Comparison of ENCODE assay signal across 18 mouse cellular contexts in the genomic region with DNA sequence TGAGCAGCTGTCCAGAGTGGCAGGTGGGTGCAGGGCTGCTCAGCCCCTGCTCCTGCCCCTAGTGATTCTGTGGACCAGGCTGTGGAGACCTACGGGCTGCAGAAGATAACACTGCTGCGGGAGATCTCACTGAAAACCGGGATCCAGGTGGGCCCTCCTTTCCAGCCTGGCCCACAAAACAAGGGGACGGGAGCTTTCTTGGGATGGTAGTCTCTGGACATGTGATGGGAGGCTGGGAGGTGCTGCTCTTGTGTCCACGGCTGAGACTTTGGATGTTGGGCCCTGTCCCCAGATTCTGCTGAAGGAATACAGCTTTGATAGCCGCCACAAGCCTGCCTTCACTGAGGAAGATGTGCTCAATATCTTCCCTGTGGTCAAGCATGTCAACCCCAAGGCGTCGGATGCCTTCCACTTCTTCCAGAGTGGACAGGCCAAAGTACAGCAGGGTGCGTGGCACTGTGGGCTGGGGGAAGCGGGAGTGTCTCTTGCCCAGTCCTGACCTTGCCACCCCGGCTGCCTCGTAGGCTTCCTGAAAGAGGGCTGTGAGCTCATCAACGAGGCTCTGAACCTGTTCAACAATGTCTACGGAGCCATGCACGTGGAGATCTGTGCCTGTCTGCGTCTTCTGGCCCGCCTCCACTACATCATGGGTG. TPM values are rescaled to one million over a fixed set of nuclear protein-coding genes. Genes with fewer than 3 reads are reported as not detected.
DNase-seq lines count a peak whose midpoint lies in the region; ATAC-seq lines count a peak whose summit lies in the region.
"Had no signal": no experiment of that assay in that cellular context is flagged by ENCODE, and none has a peak within 500 bp of the region (broad histone marks: within the 10 kb centered on the region; RNA-seq: fewer than 3 reads in every experiment).

No protein-coding gene starts in this region.

- no peak overlapping the region for H3K27ac ChIP-seq in intestine, embryonic 14.5 days (ENCODE audit: low read depth)
- no peak overlapping the region for H3K27ac ChIP-seq in intestine, embryonic 15.5 days
- H3K27ac ChIP-seq: embryonic facial prominence, embryonic 12.5 days; forebrain, embryonic 15.5 days; hindbrain, embryonic 15.5 days had no signal

- H3K9me3 ChIP-seq in intestine, embryonic 14.5 days (ENCODE audit: control insufficient read depth, low read length), result no peaks in the 10 kb centered on the region
- H3K9me3 ChIP-seq in intestine, embryonic 15.5 days, result no peaks in the 10 kb centered on the region
- H3K9me3 ChIP-seq: embryonic facial prominence, embryonic 12.5 days; forebrain, embryonic 15.5 days; heart, embryonic 12.5 days; hindbrain, embryonic 15.5 days had no signal

- no peak overlapping the region for H3K9ac ChIP-seq in intestine, embryonic 14.5 days (ENCODE audit: low read length)
- H3K9ac ChIP-seq in intestine, embryonic 15.5 days, result no peak overlapping the region
- H3K9ac ChIP-seq: embryonic facial prominence, embryonic 12.5 days; forebrain, embryonic 15.5 days; heart, embryonic 12.5 days; hindbrain, embryonic 15.5 days had no signal

- no peaks in the 10 kb centered on the region for H3K4me1 ChIP-seq in intestine, embryonic 14.5 days (replicated peaks; ENCODE audit: control insufficient read depth, insufficient read depth, low read length)
- H3K4me1 ChIP-seq in intestine, embryonic 15.5 days (replicated peaks), result no peaks in the 10 kb centered on the region
- H3K4me1 ChIP-seq: embryonic facial prominence, embryonic 12.5 days; forebrain, embryonic 15.5 days; heart, embryonic 12.5 days; hindbrain, embryonic 15.5 days had no signal

- DNase-seq in cerebellum, adult 9-11 months, result peak; percentile 2
- DNase-seq in cerebellum, postnatal 14 days, result no peak
- DNase-seq in intestine, embryonic 14.5 days (ENCODE audit: low spot score), result peak; percentile 46
- peak; percentile 3 for DNase-seq in right cerebral cortex, postnatal 25 days
- DNase-seq in right cerebral cortex, postnatal 4 days, result no peak
- DNase-seq in yolk sac, embryonic 10.5 days (ENCODE audit: low spot score), result no peak
- DNase-seq: cerebellum, adult 18-20 months; cerebellum, postnatal 10 days; heart, adult 18-20 months; heart, postnatal 36 days had no signal

- H3K27me3 ChIP-seq in intestine, embryonic 14.5 days (replicated peaks; ENCODE audit: control insufficient read depth, insufficient read depth, low read length), result no peaks in the 10 kb centered on the region
- H3K27me3 ChIP-seq in intestine, embryonic 15.5 days (replicated peaks), result no peaks in the 10 kb centered on the region
- H3K27me3 ChIP-seq: CH12.LX; embryonic facial prominence, embryonic 12.5 days; forebrain, embryonic 15.5 days; heart, embryonic 12.5 days; hindbrain, embryonic 15.5 days; Patski had no signal

- H3K4me3 ChIP-seq in intestine, embryonic 14.5 days (ENCODE audit: low read depth, low read length), result no peak overlapping the region
- H3K4me3 ChIP-seq in intestine, embryonic 15.5 days (replicated peaks), result no peak overlapping the region
- H3K4me3 ChIP-seq: embryonic facial prominence, embryonic 12.5 days; forebrain, embryonic 15.5 days; heart, embryonic 12.5 days; hindbrain, embryonic 15.5 days had no signal

- WGBS in intestine, embryonic 14.5 days, result 94% methylated on average over 17 of the region's 17 CpGs
- 94% methylated on average over 17 of the region's 17 CpGs for WGBS in intestine, embryonic 15.5 days

- H3K4me2 ChIP-seq in intestine, embryonic 14.5 days (ENCODE audit: low read length), result no peak overlapping the region
- H3K4me2 ChIP-seq in intestine, embryonic 15.5 days (replicated peaks), result no peak overlapping the region
- H3K4me2 ChIP-seq: embryonic facial prominence, embryonic 12.5 days; forebrain, embryonic 15.5 days; heart, embryonic 12.5 days; hindbrain, embryonic 15.5 days had no signal

- ATAC-seq in intestine, embryonic 14.5 days (replicated peaks; ENCODE audit: low FRiP score, low TSS enrichment, low read depth), result no peak
- no peak for ATAC-seq in intestine, embryonic 15.5 days
- ATAC-seq: activated CD4-positive, CD25-positive, alpha-beta regulatory T cell, adult 4 months; forebrain, embryonic 15.5 days; Patski had no signal

- peaks cover 89% of the 10 kb centered on the region for H3K36me3 ChIP-seq in intestine, embryonic 14.5 days (ENCODE audit: control insufficient read depth, insufficient read depth, low read length)
- H3K36me3 ChIP-seq in intestine, embryonic 15.5 days, result peaks cover 71% of the 10 kb centered on the region

RNA-seq across cellular contexts. Expression of gene Cluh, which starts 16.5 kb away (rescaled TPM):
- polyA plus RNA-seq in intestine, embryonic 14.5 days (2014; fragmentation: Nextera tagmentation; extraction: Ambion mirVana), result 38.7 and 47.0 TPM in 2 replicates
- polyA plus RNA-seq in intestine, embryonic 15.5 days (2015; fragmentation: Nextera tagmentation; extraction: Ambion mirVana), result 56.4 and 61.4 TPM in 2 replicates

RNA-seq across cellular contexts. Expression of gene Ccdc92b, which starts 46.4 kb away (rescaled TPM):
- polyA plus RNA-seq in intestine, embryonic 14.5 days (2014; fragmentation: Nextera tagmentation; extraction: Ambion mirVana), result 0.56 and 0.74 TPM in 2 replicates
- 0.52 and 0.54 TPM in 2 replicates for polyA plus RNA-seq in intestine, embryonic 15.5 days (2015; fragmentation: Nextera tagmentation; extraction: Ambion mirVana)
- polyA plus RNA-seq: activated CD4-positive, CD25-positive, alpha-beta regulatory T cell, adult 4 months had no signal

RNA-seq across cellular contexts. Expression of gene Rap1gap2, which starts 55.0 kb away (rescaled TPM):
- 7.7 and 11.6 TPM in 2 replicates for polyA plus RNA-seq in intestine, embryonic 14.5 days (2014; fragmentation: Nextera tagmentation; extraction: Ambion mirVana)
- 12.1 and 12.4 TPM in 2 replicates for polyA plus RNA-seq in intestine, embryonic 15.5 days (2015; fragmentation: Nextera tagmentation; extraction: Ambion mirVana)

RNA-seq across cellular contexts. Expression of gene Pafah1b1, which starts 58.7 kb away (rescaled TPM):
- polyA plus RNA-seq in intestine, embryonic 14.5 days (2014; fragmentation: Nextera tagmentation; extraction: Ambion mirVana), result 58.7 and 61.8 TPM in 2 replicates
- polyA plus RNA-seq in intestine, embryonic 15.5 days (2015; fragmentation: Nextera tagmentation; extraction: Ambion mirVana), result 40.0 and 55.8 TPM in 2 replicates

Comparison
In these comparisons a context has a peak if more than half of its experiments do, and no peak if none do; other contexts are left out.
1. DNase-seq: peak in cerebellum, adult 9-11 months (single experiment), intestine, embryonic 14.5 days (single experiment) and right cerebral cortex, postnatal 25 days (single experiment); none in cerebellum, postnatal 14 days (0 of 2), right cerebral cortex, postnatal 4 days (single experiment) and yolk sac, embryonic 10.5 days (single experiment).